Mouse (Mus musculus) layer of hippocampus, postnatal 36 days (tissue): ENCODE results near the gene Homez. TPM values are rescaled to one million over a fixed set of nuclear protein-coding genes. Genes with fewer than 3 reads are reported as not detected.

Experiments used
- DNase-seq, 2 experiments: peaks; one replicate each; pipeline ENCODE4 v3.0.0; 2022
- total RNA-seq, 2 experiments: library from RNA; stranded (reverse); gene quantifications; 2 replicates each; pipeline ENCODE4 v1.2.3; 2021

The Homez gene
- total RNA-seq, 2 experiments from 2014 or later: 21.2 to 25.8 TPM

GRCm38 (mm10) chr14:54868026-54868425, 2.7 kb downstream of the Homez start:
- DNase-seq: no peak

DNA sequence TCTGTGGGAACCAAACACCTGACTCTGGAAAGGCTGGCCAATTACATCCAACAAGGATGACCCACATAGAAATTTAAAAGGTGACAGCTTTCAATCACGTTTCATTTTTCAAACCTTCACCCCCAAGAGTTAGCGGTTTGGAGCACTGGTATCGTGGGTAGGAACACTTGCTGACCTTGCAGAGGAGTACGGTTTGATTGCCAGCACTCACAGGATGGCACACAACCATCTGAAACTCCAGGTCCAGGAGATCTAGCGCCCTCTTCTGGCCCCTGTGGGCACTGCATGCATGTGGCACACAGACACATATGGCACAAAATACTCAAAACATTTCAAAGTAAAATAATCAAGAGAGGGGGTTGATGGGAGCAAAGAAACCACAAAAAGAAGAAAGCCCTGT, 3.8 kb downstream of the Homez start:
- no peak for DNase-seq

GRCm38 (mm10) chr14:54866268-54866667, 4.5 kb downstream of the Homez start:
- no peak for DNase-seq

- DNase-seq: no peak
These were observed 5.1 kb downstream of the Homez start for GRCm38 (mm10) chr14:54865626-54866025.

- DNase-seq: no peak
These were observed 6.3 kb downstream of the Homez start for GRCm38 (mm10) chr14:54864313-54865036.

DNA sequence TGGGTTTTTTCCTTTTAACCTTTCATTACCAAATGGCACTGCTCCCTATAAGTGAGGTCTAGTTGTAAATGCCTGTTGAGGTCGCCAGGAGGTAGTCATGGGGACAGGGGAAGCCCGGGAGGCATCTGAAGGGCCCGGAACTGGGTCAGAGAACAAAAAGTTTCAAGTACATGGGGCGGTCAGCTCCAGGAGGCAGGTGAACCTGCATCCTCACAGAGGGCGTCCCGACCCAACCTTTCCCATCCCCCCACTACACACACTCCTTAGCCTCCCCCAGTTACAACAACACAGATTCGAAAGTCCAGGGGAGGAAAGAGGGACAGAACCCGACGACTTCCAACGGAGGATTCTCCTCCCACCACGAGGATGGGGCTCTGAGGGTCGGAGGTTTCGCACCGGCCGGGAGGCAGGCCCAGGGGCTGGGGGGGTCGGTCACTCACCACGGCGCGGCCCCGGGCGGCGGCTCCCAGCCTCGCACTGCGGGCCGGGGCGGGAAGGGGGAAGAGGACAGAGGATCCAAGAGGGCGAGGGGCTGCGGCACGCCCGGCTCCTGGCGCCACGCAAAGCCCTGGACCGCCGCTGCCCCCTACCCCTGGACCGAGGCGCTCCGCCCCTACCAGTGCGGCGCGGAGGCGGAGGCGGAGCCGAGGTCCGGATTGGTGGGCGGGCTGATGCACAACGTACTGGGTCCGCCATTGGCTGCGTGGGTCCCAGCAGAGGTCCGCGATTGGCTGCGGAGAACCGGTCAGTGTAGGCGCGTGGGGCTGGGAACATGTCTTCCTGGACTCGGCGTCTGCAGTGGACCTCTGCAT, 7.1 kb downstream of the Homez start:
- DNase-seq: peak; percentile 89 to 92

- peak; percentile 29 to 40 for DNase-seq
These were observed 10.2 kb downstream of the Homez start for GRCm38 (mm10) chr14:54860511-54860910.

GRCm38 (mm10) chr14:54857891-54858290, 12.9 kb downstream of the Homez start:
- DNase-seq: peak in 1 of 2 experiments; percentile 10

DNA sequence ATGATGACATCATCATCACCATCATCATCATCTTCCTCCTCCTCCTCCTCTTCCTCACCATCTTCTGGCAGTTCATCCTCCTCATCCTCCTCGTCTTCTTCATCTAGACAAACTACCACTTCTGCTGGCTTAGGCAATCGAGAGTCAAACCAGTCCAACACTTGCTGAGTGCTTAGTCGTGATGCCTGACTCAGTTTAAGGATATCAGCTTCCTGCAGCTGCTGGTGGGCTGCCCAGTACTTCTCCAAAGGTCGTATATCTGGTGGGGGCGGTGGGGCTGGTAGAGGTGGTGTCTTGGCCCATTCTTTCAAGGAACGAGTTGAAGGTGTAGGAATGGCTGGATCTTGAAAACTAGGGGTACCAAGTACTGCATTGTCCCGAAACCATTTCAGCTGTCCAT, 14.1 kb downstream of the Homez start:
- no peak for DNase-seq

DNA sequence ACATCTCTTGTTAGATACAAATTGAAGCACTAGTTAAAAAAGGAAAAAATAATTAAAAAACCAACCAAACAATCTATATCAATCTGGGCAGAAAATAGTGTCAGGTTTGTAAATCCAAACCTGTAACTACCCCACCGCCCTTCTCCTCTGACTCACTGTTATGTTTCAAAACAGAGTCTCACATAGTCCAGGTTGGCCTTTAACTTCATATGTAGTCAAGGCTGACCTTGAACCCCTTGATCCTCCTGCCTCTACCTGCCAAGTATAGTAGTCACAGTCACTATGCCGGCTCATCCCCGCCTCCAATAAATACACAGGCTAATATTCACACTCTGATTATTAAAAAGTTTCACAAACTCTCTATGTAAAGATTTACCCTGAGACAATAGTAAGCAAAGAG, 15.0 kb downstream of the Homez start:
- no peak for DNase-seq

- no peak for DNase-seq
These were observed 27.3 kb downstream of the Homez start for GRCm38 (mm10) chr14:54843461-54843860.

DNA sequence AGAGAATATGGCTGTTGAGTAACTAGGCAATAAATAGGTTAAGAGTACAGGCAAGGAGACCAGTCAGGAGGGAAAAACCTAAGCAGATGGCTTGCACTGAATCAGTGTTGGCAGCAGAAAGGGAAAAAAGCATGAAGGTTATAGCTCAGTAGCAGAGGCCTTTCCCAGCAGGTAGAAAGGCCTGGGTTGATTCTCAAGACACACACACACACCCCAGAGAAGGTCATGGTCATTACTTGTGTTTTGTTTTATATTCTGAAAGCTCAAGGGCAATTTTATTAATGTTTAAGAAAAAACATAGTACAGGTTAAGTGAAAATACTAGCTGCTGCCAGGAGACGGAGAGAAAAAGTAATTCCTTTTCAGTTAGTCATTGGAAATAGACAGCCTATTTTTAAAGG, 47.0 kb downstream of the Homez start:
- DNase-seq: no peak

DNA sequence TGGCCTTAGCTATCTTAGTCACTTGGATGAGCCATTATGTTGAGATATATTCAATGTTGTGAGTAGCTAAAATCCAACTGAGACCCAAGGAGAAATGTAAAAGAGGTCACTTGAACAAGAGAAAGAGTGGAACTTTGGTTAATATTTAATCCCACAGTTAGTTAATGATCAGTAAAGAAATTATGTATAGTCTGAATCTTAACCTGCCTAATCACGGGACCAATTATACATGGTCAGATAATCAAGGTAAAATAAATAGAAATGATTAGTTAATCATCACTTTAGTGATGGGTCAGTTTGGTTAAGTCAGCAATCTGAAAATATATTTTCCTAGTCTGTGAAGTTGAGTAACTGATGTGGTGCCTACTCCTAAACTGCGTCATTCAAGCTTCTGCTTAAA, 48.5 kb downstream of the Homez start:
- no peak for DNase-seq

DNA sequence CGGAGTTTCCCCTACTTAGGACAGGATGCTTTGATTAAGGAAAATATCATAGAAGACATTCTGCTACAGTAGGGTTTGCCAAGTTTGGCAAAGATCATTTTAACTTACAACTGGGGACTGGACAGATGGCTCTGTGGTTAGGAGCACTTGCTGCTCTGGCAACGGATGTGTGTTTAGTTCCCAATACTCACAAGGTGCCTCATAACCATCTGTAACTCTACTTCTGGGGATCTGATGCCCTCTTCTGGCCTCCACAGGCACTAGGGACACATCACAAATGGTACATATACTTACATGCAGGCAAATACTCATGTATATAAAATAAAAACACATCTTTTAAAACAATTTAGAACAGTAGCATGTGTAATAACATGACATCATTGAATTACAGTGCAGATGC, 53.0 kb downstream of the Homez start:
- DNase-seq: peak; percentile 6 to 23

DNA sequence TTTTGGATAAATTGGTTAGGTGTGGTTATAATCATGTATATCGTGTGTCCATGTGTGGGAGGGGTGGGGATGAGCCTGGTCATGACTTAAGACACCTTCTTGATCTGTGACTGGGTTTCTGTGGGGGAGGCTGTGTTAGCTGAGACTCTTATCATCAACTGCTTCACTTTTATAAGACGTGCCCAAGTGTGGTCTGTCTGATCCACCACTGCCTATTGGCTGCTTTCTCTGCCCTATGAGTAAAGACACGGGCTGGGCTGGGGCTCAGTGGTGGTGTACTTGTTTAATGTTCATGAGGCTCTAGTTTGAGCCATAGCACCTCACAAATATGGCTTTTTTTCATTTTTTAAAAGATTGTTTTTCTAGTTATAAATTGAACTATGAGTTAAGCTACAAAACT, 55.0 kb downstream of the Homez start:
- no peak for DNase-seq

- DNase-seq: no peak
These were observed 56.8 kb downstream of the Homez start, which contains the start of gene Rnf212b for GRCm38 (mm10) chr14:54813991-54814390. TSS of gene Rnf212b (plus strand) at chr14:54814141.

DNA sequence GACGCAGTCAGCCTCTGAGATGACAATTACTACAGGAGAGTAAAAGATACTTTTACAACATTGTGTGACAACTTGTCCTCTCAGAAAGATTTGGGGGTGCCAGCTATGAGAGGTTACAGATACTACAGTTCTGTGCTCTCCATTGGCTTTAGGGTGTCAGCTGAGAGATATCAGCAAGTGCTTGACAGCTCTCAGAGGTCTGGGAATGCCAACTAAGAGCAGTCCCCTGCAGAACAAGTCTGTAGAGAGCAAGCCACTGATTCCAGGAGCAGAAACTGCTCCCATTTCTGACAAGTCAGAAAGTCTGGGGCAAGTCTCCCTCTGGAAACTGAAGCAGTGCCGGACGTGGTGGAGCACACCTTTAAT, 61.1 kb downstream of the Homez start:
- no peak for DNase-seq

GRCm38 (mm10) chr14:54808718-54809667, 61.8 kb downstream of the Homez start:
- DNase-seq: no peak

DNA sequence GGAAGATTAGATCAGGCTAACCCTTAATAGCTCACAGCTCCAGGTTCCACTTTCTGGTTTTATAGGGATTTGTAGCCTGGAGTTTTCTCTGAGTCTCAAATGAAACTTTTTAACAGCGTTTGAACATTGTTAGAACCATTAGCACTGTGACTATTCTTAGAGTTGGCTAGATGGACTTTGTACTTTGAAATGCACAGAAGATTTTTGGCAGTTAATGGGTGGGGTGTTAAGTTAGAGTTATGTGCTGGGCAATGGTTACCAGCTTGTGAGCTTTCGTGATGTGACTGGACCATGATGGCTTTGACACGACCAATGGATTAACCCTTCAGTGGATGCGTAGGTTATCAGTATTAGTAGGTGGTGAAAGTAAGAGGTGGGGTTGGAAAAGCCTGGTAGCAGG, 64.6 kb downstream of the Homez start:
- DNase-seq: no peak
